8 mouse cellular contexts compared by ENCODE assay signal in genomic region chr11:75467512-75468215, GRCm38 (mm10). TPM values are rescaled to one million over a fixed set of nuclear protein-coding genes. Genes with fewer than 3 reads are reported as not detected.
A peak's percentile ranks its signal among the peaks of the same experiment; 100 is the strongest.
DNase-seq lines count a peak whose midpoint lies in the region; ATAC-seq and TF ChIP-seq lines count a peak whose summit lies in the region.

No protein-coding gene starts in this region.

- H3K4me3 ChIP-seq in embryonic facial prominence, embryonic 10.5 days = peak overlapping the region; percentile 61
- peak overlapping the region; percentile 52 for H3K4me3 ChIP-seq in intestine, embryonic 15.5 days (replicated peaks)
- peak overlapping the region; percentile 60 for H3K4me3 ChIP-seq in liver, embryonic 15.5 days (replicated peaks)
- no peak overlapping the region for H3K4me3 ChIP-seq in myocyte

- peak overlapping the region; percentile 82 for H3K27ac ChIP-seq in embryonic facial prominence, embryonic 10.5 days (replicated peaks)
- 0 out of 2 replicates have a peak overlapping the region, but pooled peaks have one; percentile 37 for H3K27ac ChIP-seq in intestine, embryonic 15.5 days
- peak overlapping the region; percentile 59 for H3K27ac ChIP-seq in liver, embryonic 15.5 days (replicated peaks)

- DNase-seq in ZHBTc4 (ENCODE audit: low read depth, low spot score) = peak; percentile 83
- peak; percentile 77 for DNase-seq in embryonic facial prominence, embryonic 10.5 days (ENCODE audit: low spot score)
- peak; percentile 81 to 83 for DNase-seq in heart, adult 18-20 months
- no peak for DNase-seq in cerebellum, postnatal 14 days

- peak overlapping the region; percentile 73 for H3K9ac ChIP-seq in intestine, embryonic 15.5 days
- peak overlapping the region; percentile 64 for H3K9ac ChIP-seq in liver, embryonic 15.5 days

- no peak overlapping the region for H3ac ChIP-seq in myocyte (ENCODE audit: control insufficient read depth, insufficient read length)

- H3K4me1 ChIP-seq in embryonic facial prominence, embryonic 10.5 days = peaks cover 28% of the 10 kb centered on the region
- peaks cover 23% of the 10 kb centered on the region for H3K4me1 ChIP-seq in intestine, embryonic 15.5 days (replicated peaks)
- peaks cover 62% of the 10 kb centered on the region for H3K4me1 ChIP-seq in liver, embryonic 15.5 days (replicated peaks)

- no peaks in the 10 kb centered on the region for H3K27me3 ChIP-seq in embryonic facial prominence, embryonic 10.5 days (replicated peaks; ENCODE audit: low read depth, poor library complexity, severe bottlenecking)
- no peaks in the 10 kb centered on the region for H3K27me3 ChIP-seq in intestine, embryonic 15.5 days (replicated peaks)
- H3K27me3 ChIP-seq in liver, embryonic 15.5 days = no peaks in the 10 kb centered on the region
- H3K27me3 ChIP-seq in myocyte (ENCODE audit: control insufficient read depth, insufficient read depth, insufficient read length) = no peaks in the 10 kb centered on the region

- ATAC-seq in intestine, embryonic 15.5 days = peak; percentile 81
- peak; percentile 71 for ATAC-seq in liver, embryonic 15.5 days (ENCODE audit: insufficient read depth)
- ATAC-seq in cerebellum, adult (ENCODE audit: insufficient number of reproducible peaks, low FRiP score, low TSS enrichment) = no peak

- no peaks in the 10 kb centered on the region for H3K9me3 ChIP-seq in embryonic facial prominence, embryonic 10.5 days
- no peaks in the 10 kb centered on the region for H3K9me3 ChIP-seq in intestine, embryonic 15.5 days
- H3K9me3 ChIP-seq in liver, embryonic 15.5 days (replicated peaks) = no peaks in the 10 kb centered on the region

- TF ChIP-seq POLR2A in myocyte (IDR thresholded peaks at IDR 0.05; ENCODE audit: insufficient read length, low read depth) = peak; percentile 41

- peak overlapping the region; percentile 91 for H3K4me2 ChIP-seq in intestine, embryonic 15.5 days (replicated peaks)
- peak overlapping the region; percentile 92 for H3K4me2 ChIP-seq in liver, embryonic 15.5 days
- no peak overlapping the region for H3K4me2 ChIP-seq in myocyte (ENCODE audit: low read depth)

- peaks cover 20% of the 10 kb centered on the region for H3K36me3 ChIP-seq in embryonic facial prominence, embryonic 10.5 days (replicated peaks)
- peaks cover 6% of the 10 kb centered on the region; the same call in 1 of the 2 replicates for H3K36me3 ChIP-seq in intestine, embryonic 15.5 days
- peaks cover 41% of the 10 kb centered on the region for H3K36me3 ChIP-seq in liver, embryonic 15.5 days (replicated peaks)
- peaks cover 37% of the 10 kb centered on the region for H3K36me3 ChIP-seq in myocyte (ENCODE audit: control insufficient read depth, insufficient read depth)

- WGBS in embryonic facial prominence, embryonic 10.5 days = 15% methylated on average over 19 of the region's 19 CpGs
- 18% methylated on average over 19 of the region's 19 CpGs for WGBS in intestine, embryonic 15.5 days
- 18% methylated on average over 19 of the region's 19 CpGs for WGBS in liver, embryonic 15.5 days (ENCODE audit: insufficient replicate concordance)

- H3K79me2 ChIP-seq in myocyte (ENCODE audit: control insufficient read depth, insufficient read depth) = peaks cover 28% of the 10 kb centered on the region

TF ChIP-seq in myocyte, 11 proteins besides CTCF, POLR2A, EP300 and RAD21:
- TF ChIP-seq POLR2AphosphoS2 (IDR thresholded peaks at IDR 0.05; ENCODE audit: insufficient read length, low read depth) (peak; percentile 71), SRF (IDR thresholded peaks at IDR 0.05; ENCODE audit: control insufficient read depth, insufficient read length, low read depth) (no peak)

RNA-seq across cellular contexts. Expression of gene Tlcd2, which starts 6.1 kb away (rescaled TPM):
- polyA plus RNA-seq in embryonic facial prominence, embryonic 10.5 days (2016; fragmentation: Nextera tagmentation; extraction: Ambion mirVana) = 11.1 and 12.7 TPM in 2 replicates
- total RNA-seq in heart, adult 18-20 months (2021) = 1 to 10 TPM; 2.4 to 4.9 TPM
- 17.7 and 20.3 TPM in 2 replicates for polyA plus RNA-seq in intestine, embryonic 15.5 days (2015; fragmentation: Nextera tagmentation; extraction: Ambion mirVana)
- polyA plus RNA-seq in liver, embryonic 15.5 days (2015; fragmentation: Nextera tagmentation; extraction: Ambion mirVana) = 18.8 and 19.9 TPM in 2 replicates
- 2.9 TPM for polyA plus RNA-seq in myocyte (2012; fragmentation: generic; extraction: Trizol)

RNA-seq across cellular contexts. Expression of gene Wdr81, which starts 13.1 kb away (rescaled TPM):
- polyA plus RNA-seq in embryonic facial prominence, embryonic 10.5 days (2016; fragmentation: Nextera tagmentation; extraction: Ambion mirVana) = 6.0 and 6.8 TPM in 2 replicates
- total RNA-seq in heart, adult 18-20 months (2021) = 1 to 10 TPM; 7.6 to 8.3 TPM
- 6.1 and 7.0 TPM in 2 replicates for polyA plus RNA-seq in intestine, embryonic 15.5 days (2015; fragmentation: Nextera tagmentation; extraction: Ambion mirVana)
- 21.0 and 26.2 TPM in 2 replicates for polyA plus RNA-seq in liver, embryonic 15.5 days (2015; fragmentation: Nextera tagmentation; extraction: Ambion mirVana)
- polyA plus RNA-seq in myocyte (2012; fragmentation: generic; extraction: Trizol) = 17.3 TPM

RNA-seq across cellular contexts. Expression of gene Prpf8, which starts 19.0 kb away (rescaled TPM):
- 74.0 and 76.5 TPM in 2 replicates for polyA plus RNA-seq in embryonic facial prominence, embryonic 10.5 days (2016; fragmentation: Nextera tagmentation; extraction: Ambion mirVana)
- 10 to 100 TPM; 86.5 to 92.7 TPM for total RNA-seq in heart, adult 18-20 months (2021)
- polyA plus RNA-seq in intestine, embryonic 15.5 days (2015; fragmentation: Nextera tagmentation; extraction: Ambion mirVana) = 47.5 and 48.2 TPM in 2 replicates
- polyA plus RNA-seq in liver, embryonic 15.5 days (2015; fragmentation: Nextera tagmentation; extraction: Ambion mirVana) = 25.8 and 28.0 TPM in 2 replicates
- polyA plus RNA-seq in myocyte (2012; fragmentation: generic; extraction: Trizol) = 93.0 TPM

RNA-seq across cellular contexts. Expression of gene Serpinf2, which starts 28.3 kb away (rescaled TPM):
- polyA plus RNA-seq in embryonic facial prominence, embryonic 10.5 days (2016; fragmentation: Nextera tagmentation; extraction: Ambion mirVana) = not detected in 2 replicates
- total RNA-seq in heart, adult 18-20 months (2021) = not detected
- 20.4 and 26.4 TPM in 2 replicates for polyA plus RNA-seq in intestine, embryonic 15.5 days (2015; fragmentation: Nextera tagmentation; extraction: Ambion mirVana)
- polyA plus RNA-seq in liver, embryonic 15.5 days (2015; fragmentation: Nextera tagmentation; extraction: Ambion mirVana) = 631 and 714 TPM in 2 replicates
- polyA plus RNA-seq in myocyte (2012; fragmentation: generic; extraction: Trizol) = 0.06 TPM

RNA-seq across cellular contexts. Expression of gene Rilp, which starts 42.2 kb away (rescaled TPM):
- 0.17 and 0.23 TPM in 2 replicates for polyA plus RNA-seq in embryonic facial prominence, embryonic 10.5 days (2016; fragmentation: Nextera tagmentation; extraction: Ambion mirVana)
- total RNA-seq in heart, adult 18-20 months (2021) = 10 to 100 TPM; 46.5 to 48.2 TPM
- polyA plus RNA-seq in intestine, embryonic 15.5 days (2015; fragmentation: Nextera tagmentation; extraction: Ambion mirVana) = 1.6 and 2.3 TPM in 2 replicates
- 3.7 TPM in 2 replicates for polyA plus RNA-seq in liver, embryonic 15.5 days (2015; fragmentation: Nextera tagmentation; extraction: Ambion mirVana)
- 4.6 TPM for polyA plus RNA-seq in myocyte (2012; fragmentation: generic; extraction: Trizol)

Comparison
In these comparisons a context has a peak if more than half of its experiments do, and no peak if none do; other contexts are left out.
1. DNase-seq: peak in ZHBTc4 (single experiment), embryonic facial prominence, embryonic 10.5 days (single experiment) and heart, adult 18-20 months (2 of 2); none in cerebellum, postnatal 14 days (0 of 2).
2. Peak in every context shown above with its lines, with median percentiles within 50 percentile points of each other: H3K27ac ChIP-seq.